Mouse (Mus musculus) skeletal muscle tissue, adult 2 months (tissue): ENCODE data around the gene Sap18b.
A peak's percentile ranks its signal among the peaks of the same experiment; 100 is the strongest.
"Not testable (repeated sequence)": the region's sequence is repeated elsewhere in the genome, so short reads cannot be mapped to it uniquely, and the experiment has no call there.

Experiments
- DNase-seq: peaks from one replicate; pipeline ENCODE4 v3.0.0-alpha.2; 2012; ENCODE audit warnings: low read depth, low spot score

Sap18b gene

DNA sequence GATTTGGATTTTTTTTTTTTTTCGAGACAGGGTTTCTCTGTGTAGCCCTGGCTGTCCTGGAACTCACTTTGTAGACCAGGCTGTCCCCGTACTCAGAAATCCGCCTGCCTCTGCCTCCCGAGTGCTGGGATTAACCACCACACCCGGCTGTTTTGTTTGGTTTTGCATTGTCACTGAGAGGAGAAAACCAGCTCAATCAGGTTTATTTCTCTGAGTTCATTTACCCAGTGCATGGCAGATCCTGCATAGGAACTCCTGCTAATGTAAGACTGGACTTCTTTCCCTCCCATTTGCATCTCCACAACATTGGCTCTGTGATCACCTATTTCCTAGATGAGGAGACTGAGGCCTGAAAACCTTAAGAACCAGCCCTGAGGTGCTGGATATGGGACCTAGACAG, 3.0 kb upstream of the Sap18b start:
- no peak for DNase-seq

DNA sequence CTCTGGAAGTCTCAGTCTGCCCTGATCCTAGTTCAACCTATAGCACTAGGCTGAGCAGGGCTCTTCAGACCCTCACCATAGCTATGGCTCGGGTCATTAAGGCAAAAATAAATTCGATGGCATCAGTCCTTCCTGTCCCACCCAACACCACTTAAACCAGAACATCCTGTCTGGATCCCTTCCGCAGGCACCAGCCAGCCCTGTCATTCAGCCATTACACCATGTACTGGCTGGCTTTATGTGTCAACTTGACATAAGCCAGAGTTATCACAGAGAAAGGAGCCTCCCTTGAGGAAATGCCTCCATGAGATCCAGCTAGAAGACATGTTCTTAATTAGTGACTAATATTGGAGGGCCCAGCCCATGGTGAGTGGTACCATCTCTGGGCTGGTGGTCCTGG, 2.4 kb upstream of the Sap18b start:
- DNase-seq = no peak

DNA sequence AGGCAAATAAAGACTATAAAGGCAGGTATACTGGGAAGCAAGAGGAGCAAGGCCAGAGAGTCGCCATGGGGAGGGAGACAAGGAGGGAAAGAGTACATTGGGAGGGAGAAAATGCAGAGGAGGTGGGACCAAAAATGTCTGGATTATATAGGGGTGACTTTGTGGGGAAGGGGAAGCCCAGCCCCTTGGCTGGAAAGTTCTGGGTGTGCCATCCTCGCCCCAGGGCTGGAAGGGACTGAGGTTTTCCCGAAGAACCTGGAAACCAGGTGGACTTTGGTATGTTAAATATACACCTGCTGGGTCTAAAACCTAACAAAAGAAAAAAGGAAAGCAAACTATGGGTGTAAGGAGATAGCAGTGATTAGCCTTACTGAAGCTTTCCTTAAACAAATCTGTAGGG, 5.0 kb downstream of the Sap18b start:
- no peak for DNase-seq

DNA sequence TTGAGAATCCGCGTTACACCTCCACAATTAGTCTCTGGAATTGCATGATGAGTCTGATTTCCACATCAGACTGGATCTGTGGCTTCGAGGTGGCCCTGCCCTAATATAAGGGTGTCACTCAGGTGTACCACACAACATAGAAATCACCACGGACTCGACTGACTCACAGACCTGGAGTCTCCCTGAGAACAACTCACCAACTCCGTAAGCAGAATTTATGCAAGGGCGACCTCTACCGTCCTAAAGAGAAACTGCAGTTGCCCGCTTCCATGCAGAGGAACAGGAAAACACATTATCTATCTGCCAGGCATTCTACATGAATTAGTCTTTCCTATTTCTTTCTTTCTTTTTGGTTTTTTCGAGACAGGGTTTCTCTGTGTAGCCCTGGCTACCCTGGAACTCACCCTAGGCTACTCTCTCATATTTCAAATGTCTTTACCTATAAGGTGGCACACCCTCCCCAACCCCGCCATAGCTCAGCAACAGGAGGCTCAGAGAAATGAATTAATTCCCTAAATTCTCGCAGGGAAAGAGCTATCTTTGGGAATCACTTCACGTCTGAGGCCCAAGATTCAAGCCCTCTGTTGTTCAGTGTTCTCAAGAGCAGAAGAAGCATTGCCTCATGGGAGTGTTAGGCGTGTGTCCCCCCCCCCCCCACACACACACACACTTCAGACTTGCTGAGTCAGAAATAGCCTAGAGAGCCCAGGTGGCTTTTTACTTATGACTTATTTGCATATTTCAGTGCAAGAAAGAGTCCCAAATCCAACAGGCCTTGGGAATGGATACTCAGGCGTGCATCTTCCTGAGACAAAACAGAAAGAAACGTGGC, 7.7 kb downstream of the Sap18b start:
- peak; percentile 69 for DNase-seq

DNA sequence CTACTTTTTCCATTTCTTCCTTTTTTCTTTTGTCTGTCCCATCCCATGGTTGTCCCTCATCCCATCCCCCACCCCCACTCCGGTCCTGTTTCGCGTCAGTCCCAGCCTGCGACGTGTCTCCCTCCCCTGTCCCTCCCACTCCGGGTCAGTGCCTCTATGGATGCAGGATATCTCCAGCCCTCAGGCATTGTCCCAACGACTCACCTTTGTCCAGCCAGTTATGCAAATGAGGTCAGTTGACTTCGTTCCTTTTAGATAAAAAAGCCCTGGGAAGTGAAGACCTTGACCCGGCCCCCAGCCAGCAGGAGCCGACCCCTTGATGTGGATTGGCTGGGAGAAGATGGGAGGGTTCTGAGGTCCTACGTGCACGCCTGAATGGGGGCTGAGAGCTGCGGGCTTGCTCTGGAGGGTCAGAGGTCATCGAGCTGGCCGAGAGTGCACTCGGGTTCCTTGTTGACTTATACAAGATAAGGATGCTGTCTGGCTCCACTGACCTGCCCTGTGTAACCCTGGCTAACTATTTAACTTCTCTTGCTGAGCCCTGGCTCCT, 8.4 kb downstream of the Sap18b start:
- no peak for DNase-seq

DNA sequence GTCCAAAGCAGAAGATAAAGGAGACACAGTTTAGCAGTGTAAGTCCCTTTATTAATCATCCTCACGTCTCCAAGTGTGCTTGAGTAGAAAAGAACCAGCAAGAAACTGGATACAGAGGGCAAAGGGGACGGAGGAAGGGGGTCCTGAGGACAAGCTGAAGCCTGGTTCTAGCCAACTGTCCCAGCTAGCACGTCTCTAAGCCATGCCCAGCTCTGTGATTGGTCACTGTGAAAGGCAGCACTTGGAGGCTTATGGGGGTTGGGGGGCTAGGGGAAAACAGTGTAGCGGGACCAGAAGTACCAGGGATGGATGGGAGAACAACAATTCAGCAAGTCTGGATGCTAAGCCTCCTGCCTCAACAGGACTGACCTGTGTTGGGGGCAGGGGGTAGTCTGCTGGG, 10.7 kb downstream of the Sap18b start:
- no peak for DNase-seq

DNA sequence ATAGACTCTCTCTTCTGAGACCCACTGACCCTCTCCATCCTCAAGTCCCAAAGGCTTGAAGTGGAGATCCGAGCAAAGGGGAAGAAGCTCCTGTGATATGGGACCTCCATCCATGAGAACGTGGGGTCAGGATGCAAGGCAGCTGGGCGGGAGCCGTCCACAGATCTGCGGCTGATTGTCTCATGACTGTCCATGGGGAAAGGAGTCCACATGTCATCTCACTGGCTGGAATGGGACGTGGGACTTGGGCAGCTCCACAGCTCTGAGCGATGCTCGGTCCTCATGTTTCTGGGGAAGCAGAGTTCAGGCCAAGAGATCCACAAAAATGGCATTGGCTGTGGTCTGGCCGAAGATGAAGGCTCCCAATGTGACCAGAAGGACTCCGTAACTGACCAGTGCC, 12.1 kb downstream of the Sap18b start:
- no peak for DNase-seq

DNA sequence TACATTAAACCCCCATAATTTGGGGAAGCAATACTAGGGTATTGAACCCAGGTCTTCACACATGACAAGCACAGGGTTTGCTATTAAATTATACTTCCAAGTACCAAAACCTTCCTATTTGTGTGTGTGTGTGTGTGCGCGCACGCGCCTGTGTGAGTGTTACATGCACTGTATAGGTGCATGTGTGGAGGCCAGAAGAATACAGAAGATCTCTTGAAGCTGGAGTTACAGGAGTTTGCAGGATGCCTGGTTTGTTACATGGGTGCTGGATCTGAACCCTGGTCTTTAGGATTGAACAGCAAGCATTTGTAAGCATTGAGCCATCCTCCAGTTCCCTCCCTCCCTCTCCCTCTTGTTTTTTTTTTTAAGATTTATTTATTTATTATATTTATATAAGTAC, 14.1 kb downstream of the Sap18b start:
- no peak for DNase-seq

DNA sequence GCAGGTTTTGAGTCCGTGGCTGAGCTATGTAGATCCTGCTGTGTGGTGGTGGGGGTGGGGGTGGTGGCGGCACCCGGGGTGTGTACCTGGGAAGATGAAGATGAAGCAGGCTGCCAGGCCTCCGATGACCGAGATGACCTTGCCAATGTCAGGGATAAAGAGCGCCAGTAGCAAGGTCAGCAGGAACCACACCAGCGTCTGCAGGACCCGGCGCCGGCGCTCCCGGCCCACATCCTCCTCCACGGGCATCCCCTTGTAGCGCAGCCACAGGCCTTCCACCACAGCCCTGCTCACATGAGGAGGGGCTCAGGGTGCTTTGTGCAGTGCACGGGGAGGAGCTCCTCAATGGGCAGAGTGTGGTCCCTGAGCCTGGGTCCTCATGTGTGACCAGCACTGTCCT, 16.3 kb downstream of the Sap18b start:
- DNase-seq = no peak

DNA sequence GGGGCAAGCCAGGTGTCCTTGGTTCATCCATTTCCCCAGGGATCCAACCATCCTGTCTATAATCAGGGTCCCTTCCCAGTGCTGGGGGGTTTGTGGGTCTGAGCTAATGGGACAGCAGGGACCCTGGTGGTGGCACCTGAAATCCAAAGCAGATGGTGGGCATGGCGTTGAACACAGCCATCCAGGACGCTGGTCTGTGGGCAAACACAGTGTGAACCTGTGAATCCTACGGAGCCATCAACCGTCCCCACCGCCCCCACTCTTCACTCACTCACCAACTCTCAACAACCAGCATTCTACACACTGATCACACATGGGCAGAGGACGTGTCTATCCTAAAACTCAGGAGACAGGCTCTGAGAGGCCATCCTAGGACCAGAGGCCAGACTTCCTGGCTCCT, 18.8 kb downstream of the Sap18b start:
- DNase-seq = no peak

DNA sequence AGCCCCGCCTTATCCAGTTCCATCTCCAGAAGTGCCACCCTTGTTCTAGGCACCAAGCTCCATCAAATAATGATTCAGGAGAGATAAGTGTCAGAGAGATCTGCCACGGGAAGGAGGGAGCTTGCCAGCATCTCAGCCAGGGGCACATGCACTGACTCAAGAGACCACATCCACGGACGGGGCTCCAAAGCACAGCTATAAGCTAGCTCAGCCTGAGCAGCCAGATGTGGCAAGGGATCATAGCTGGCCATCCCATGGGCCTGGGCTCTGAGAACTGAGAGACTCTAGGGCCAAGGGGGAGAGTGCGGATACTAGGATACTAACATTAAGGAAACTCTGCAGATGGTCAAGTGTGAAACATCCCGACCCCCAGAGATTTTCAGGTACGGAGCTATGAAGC, 19.9 kb downstream of the Sap18b start:
- no peak for DNase-seq

DNA sequence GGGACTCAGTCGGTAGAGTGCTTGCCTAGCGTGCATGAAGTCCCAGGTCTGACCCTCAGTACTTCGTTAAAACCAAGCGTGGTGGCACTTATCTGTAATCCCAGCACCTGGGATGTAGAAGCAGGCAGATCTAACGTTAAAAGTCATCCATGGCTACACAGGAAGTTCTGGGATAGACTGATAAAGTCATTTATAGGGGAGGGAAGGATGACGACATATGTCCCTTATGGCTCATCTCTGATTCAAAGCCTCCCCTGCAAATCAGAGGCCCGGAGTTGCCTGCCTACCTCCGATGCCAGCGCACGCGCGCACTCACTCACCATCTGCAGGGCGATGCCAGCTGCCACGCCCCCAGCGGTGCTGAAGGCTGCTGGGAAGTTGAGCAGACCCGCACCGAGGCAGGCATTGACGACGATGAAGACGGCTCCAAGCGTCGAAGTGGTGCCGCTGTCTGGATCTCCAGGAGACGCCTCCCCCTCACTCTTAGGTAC, 23.0 kb downstream of the Sap18b start:
- no peak for DNase-seq

DNA sequence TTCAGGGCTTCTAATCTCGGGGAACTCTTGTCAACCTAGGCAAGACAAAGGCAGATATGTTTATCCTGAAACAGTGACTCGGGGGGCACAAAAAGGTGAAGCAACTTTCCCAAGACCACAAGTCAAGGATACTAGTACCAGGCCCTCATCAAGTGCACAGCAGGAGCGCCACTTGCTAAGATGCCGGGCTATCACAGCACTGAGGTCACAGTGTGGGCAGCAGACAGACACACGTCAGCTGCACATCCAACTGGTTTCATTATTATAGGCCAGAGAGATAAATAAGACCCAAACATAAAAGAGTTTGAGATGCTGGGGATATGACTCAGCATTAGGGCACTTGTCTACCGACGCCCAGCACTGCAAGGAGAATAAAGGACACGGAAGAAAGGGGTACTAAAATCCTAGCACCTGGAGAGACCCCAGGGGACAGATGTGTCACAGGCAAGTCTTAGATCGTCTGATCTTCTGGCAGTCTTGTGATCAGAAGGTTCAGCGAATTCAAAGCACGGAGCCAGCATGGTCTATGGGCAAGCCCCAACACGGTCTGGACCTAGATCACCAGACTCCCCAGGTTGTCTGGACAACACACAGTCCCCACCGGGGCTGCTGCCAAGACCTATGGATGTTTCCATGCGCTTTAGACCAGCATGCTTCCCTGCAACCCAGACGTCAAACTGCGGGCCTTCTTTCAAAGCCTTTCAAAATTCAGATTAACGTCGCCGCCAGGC, 23.8 kb downstream of the Sap18b start:
- no peak for DNase-seq

DNA sequence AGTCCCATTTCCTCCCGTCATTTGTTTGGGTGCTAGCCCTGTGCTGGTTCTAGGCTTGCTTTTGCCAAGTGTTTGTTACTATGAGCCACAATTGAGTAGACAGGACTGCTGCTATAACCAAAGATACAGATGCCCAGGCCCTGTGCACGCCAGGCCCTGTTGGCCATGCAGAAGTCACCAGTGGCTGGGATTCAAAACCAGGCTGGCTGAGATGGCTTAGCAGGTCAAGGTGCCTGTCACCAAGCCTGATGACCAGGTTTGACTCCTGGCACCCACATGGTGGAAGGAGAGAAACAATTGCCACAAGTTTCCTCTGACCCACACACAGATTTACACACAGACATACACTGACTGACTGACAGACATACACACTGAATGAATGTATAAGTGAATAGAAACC, 25.2 kb downstream of the Sap18b start:
- DNase-seq = no peak

DNA sequence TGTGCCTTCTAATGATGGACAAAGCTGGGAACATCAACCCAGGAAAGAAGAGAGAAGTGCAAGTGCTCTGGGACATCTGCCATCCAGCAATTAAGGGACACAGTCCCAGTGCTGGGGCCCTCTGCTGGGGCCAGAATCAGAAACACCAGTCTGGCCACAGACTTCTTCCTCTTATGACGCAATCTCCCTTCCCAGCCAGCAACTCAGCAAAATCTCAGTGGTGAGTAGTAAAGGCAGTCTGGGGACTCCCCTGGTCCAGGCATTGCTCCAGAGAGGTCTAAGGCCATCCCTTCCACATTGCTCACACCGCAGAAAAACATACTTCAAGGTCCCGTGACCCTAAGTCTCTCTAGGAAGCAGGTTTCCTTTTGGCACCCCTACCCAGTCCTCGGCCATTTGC, 27.1 kb downstream of the Sap18b start:
- peak; percentile 42 for DNase-seq

DNA sequence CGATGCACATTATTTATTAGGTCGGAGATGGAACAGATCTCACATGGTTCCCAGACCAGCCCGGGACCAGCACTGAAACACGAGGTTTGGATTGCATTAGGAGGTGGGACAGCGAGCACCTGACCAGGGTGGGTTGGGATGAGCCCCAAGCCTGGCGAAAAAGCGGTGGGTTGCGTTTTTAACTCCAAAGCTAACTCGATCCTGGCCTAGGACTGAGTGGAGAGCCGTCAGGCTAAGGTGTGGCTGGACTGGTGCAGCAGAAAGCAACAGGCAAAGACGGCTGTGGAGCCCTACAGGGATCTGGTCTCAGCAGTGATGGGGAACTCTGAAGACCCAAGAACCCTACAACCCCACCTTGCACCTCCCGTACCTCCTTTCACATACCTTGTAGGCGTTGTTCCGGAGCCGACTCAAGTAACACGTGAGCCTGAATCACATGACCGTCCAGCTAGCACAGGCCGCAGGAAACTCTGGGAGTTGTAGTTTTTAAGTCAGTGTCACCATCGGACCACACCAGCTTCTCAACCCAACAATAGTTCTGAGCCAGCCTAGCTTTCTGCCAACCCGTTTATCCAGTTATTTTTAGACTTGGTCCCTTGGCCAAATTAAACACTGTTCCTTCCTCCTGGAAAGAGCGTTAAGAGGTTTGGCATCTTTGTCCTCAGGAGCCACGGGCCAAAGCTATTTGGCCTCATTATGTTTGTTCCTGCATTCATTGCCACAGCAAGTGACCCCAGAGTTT, 28.1 kb downstream of the Sap18b start, which contains the start of gene Slc38a7:
TSS of gene Slc38a7 (minus strand) at position 438 of the 742 bp plus-strand sequence.
- DNase-seq = peak; percentile 83

DNA sequence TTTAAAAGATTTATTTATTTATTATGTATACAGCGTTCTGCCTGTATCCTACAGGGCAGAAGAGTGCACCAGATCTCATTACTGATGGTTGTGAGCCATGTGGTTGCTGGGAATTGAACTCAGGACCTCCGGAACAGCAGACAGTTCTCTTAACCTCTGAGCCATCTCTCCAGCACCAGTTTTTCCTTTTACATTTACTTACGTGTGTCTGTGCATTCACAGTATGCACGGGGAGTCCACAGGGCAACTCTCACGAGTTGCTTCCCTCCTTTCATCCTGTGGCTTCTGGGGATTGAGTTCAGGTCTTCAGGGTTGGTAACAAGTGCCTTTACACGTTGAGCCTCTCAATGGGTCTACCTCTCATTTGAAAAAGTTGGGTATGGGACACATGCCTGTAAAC, 29.0 kb downstream of the Sap18b start:
- no peak for DNase-seq

DNA sequence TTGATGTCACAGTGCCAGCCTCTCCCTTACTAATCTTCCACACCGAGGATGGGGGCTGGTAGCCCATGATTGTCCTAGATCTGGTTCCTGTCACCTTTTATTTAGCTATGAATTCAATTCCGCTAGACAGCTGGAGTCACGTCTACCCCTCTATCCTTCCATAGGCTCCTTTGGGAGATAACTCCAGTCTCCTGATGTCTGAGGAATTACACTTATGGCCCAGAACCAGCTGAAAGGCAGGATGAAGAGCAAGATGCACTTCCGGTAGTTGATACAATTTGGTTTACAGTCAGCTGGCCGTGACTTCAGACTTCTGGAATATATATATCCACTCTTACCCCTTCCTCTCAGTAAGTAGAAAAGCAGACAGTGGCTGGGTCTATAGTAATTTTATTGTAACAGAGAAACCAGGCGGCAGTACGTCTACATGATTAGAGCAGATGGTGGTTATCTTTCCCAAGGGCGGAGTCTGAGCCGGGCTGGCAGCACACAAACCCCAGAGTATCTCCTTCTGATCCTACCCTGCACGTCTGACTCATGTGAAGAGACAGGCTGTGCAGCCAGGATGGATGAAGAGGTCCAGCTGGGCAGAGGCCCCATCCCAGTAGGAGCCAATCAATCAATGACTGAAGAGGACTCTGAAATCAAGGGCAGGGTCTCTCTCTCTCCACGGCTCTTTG, 38.8 kb downstream of the Sap18b start:
- DNase-seq = not testable (repeated sequence)

DNA sequence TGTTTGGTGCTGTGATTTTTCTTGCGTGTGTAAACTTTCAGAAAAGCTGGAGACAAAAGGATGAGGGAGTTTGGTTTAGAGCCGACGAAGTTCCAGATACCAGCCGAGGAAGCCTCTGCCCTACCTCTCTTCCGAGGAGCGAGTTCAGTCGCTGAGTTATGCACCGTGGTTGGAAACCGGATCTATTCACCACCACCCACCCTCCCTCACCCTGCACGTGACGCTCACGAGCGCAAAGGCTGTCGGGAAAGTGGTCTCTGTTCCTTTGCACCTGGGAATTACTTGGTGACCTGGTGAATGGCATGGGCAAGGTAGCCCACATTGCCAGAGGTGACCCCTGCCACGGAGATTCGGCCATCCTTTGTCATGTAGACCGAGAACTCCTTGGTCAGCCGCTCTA, 39.7 kb downstream of the Sap18b start:
- DNase-seq = not testable (repeated sequence)

DNA sequence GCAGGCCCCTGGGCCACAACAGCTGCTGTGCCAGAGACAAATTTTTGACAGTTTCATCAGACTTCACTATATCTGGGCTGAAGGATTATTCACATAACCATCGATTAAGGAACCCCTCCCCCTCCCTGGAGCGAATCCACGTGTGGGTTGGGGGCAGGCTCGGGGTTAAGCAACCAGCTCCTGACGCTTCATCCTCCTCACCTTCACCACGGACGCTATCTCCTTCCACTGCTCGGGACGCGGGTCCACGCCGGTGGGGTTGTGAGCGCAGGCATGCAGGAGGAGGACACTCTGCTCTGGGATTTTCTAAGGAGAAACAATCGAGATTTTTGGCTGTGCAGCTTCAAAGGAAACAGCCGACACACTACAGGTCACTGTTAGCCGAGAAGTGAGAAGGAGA, 46.5 kb downstream of the Sap18b start:
- DNase-seq = no peak

DNA sequence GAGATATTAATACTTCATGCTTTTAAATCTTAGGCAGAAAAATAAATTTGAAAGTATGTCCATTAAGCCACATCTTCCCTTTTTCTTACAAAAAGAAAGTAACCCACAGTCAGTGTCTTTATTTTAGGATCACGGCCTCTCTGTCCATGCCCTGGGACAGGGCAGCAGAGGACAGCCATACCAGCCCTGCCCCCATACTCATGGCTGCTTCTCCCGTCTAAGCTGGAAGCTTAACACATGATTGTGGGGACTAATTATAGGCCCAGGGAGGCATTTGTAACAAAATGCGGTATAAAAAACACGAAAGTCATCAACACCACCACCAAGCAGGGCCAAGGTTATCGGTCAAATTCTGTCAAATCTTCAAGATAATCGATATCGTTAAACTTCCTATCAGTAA, 50.1 kb downstream of the Sap18b start:
- DNase-seq = no peak
